Mouse (Mus musculus) gastrocnemius, postnatal 36 days (tissue): Measurements from ENCODE around the gene Tmem206. TPM values are rescaled to one million over a fixed set of nuclear protein-coding genes. Genes with fewer than 3 reads are reported as not detected.

ENCODE experiments used
- DNase-seq, 2 experiments: peaks; one replicate each; pipeline ENCODE4 v3.0.0; 2022
- intact Hi-C: fragments of 180-260 bp; cut with DNase I; formaldehyde crosslinking; loops from one replicate; pipeline ENCODE4 v1.15.1; 2025
- long read RNA-seq, 2 experiments: library from polyadenylated mRNA; stranded (forward); transcript quantifications; one replicate each; pipeline ENCODE4 v2.0.0; 2021
- total RNA-seq, 2 experiments: library from RNA; stranded (reverse); gene quantifications; 2 replicates each; pipeline ENCODE4 v1.2.3; 2021

Tmem206 gene
- 1 to 10 TPM; 1.5 to 1.8 TPM for total RNA-seq
- long read RNA-seq, experiment 1, partial matches to known transcripts, result 0 of 1 reads
- long read RNA-seq, experiment 1, other reads (novel, unspliced or antisense), result 0 of 1 reads
- long read RNA-seq, experiment 2, partial matches to known transcripts, result 0 of 4 reads
- long read RNA-seq, experiment 2, other reads (novel, unspliced or antisense), result 1 of 4 reads

- intact Hi-C loops, result no loop called here
- peak; percentile 91 for DNase-seq
Measured at GRCm38 (mm10) chr1:191325726-191326232, at the start of gene Tmem206. Gene Tmem206, plus strand, starts transcription at chr1:191325912.

- no peak for DNase-seq
- intact Hi-C loops, result loop anchor here (5.0 kb wide), 1 partner anchor 124 kb away; no protein-coding TSS in a partner anchor
Measured at GRCm38 (mm10) chr1:191276181-191276580, 49.5 kb upstream of the Tmem206 start.

- peak; percentile 33 to 43 for DNase-seq
- intact Hi-C loops, result loop anchor here (5.0 kb wide), 1 partner anchor 125 kb away; no protein-coding TSS in a partner anchor
Measured at GRCm38 (mm10) chr1:191277549-191278059, 48.1 kb upstream of the Tmem206 start.

- DNase-seq, result no peak
- intact Hi-C loops, result loop anchor here (5.0 kb wide), 1 partner anchor 126 kb away; no protein-coding TSS in a partner anchor
Measured at GRCm38 (mm10) chr1:191278324-191278723, 47.4 kb upstream of the Tmem206 start.

- intact Hi-C loops, result loop anchor here (10.0 kb wide), 1 partner anchor 326 kb away; no protein-coding TSS in a partner anchor
- DNase-seq, result no peak
Measured at GRCm38 (mm10) chr1:191281171-191281570, 44.5 kb upstream of the Tmem206 start.

- intact Hi-C loops, result loop anchor here (10.0 kb wide), 1 partner anchor 328 kb away; no protein-coding TSS in a partner anchor
- DNase-seq, result no peak
Measured at GRCm38 (mm10) chr1:191282319-191282718, 43.4 kb upstream of the Tmem206 start.

GRCm38 (mm10) chr1:191283110-191284040 is 42.3 kb upstream of the Tmem206 start:
- intact Hi-C loops, result loop anchor here (10.0 kb wide), 1 partner anchor 329 kb away; no protein-coding TSS in a partner anchor

GRCm38 (mm10) chr1:191284502-191284901 is 41.2 kb upstream of the Tmem206 start:
- intact Hi-C loops, result loop anchor here (10.0 kb wide), 1 partner anchor 330 kb away; no protein-coding TSS in a partner anchor

More at GRCm38 (mm10) chr1:191283110-191284040, 42.3 kb upstream of the Tmem206 start:
- DNase-seq, result no peak

GRCm38 (mm10) chr1:191288762-191289161 is 37.0 kb upstream of the Tmem206 start:
- peak in 1 of 2 experiments; percentile 48 for DNase-seq
- intact Hi-C loops, result loop anchor here (10.0 kb wide), 1 partner anchor 334 kb away; no protein-coding TSS in a partner anchor

More at GRCm38 (mm10) chr1:191284502-191284901, 41.2 kb upstream of the Tmem206 start:
- DNase-seq, result no peak

GRCm38 (mm10) chr1:191292348-191292747 is 33.4 kb upstream of the Tmem206 start:
- intact Hi-C loops, result no loop called here

GRCm38 (mm10) chr1:191293051-191293450 is 32.7 kb upstream of the Tmem206 start:
- intact Hi-C loops, result no loop called here
- no peak for DNase-seq

More at GRCm38 (mm10) chr1:191292348-191292747, 33.4 kb upstream of the Tmem206 start:
- DNase-seq, result peak in 1 of 2 experiments; percentile 55

GRCm38 (mm10) chr1:191293996-191294795 is 31.5 kb upstream of the Tmem206 start:
- no peak for DNase-seq
- intact Hi-C loops, result no loop called here

- intact Hi-C loops, result no loop called here
Measured at GRCm38 (mm10) chr1:191295784-191296183, 29.9 kb upstream of the Tmem206 start.

GRCm38 (mm10) chr1:191296445-191296844 is 29.3 kb upstream of the Tmem206 start:
- intact Hi-C loops, result no loop called here
- DNase-seq, result peak in 1 of 2 experiments; percentile 51

More at GRCm38 (mm10) chr1:191295784-191296183, 29.9 kb upstream of the Tmem206 start:
- DNase-seq, result no peak

- DNase-seq, result no peak
- intact Hi-C loops, result no loop called here
Measured at GRCm38 (mm10) chr1:191298304-191298703, 27.4 kb upstream of the Tmem206 start.

GRCm38 (mm10) chr1:191299215-191299942 is 26.3 kb upstream of the Tmem206 start:
- intact Hi-C loops, result no loop called here
- no peak for DNase-seq

GRCm38 (mm10) chr1:191301903-191302302 is 23.8 kb upstream of the Tmem206 start:
- intact Hi-C loops, result no loop called here
- DNase-seq, result no peak

GRCm38 (mm10) chr1:191303736-191304135 is 22.0 kb upstream of the Tmem206 start:
- intact Hi-C loops, result no loop called here
- no peak for DNase-seq

GRCm38 (mm10) chr1:191304216-191304615 is 21.5 kb upstream of the Tmem206 start:
- intact Hi-C loops, result no loop called here
- no peak for DNase-seq
